Mouse (Mus musculus): ENCODE data around the gene Foxr1. TPM values are rescaled to one million over a fixed set of nuclear protein-coding genes. Genes with fewer than 3 reads are reported as not detected.

The Foxr1 gene
- polyA plus RNA-seq, 2 experiments: not detected

DNA sequence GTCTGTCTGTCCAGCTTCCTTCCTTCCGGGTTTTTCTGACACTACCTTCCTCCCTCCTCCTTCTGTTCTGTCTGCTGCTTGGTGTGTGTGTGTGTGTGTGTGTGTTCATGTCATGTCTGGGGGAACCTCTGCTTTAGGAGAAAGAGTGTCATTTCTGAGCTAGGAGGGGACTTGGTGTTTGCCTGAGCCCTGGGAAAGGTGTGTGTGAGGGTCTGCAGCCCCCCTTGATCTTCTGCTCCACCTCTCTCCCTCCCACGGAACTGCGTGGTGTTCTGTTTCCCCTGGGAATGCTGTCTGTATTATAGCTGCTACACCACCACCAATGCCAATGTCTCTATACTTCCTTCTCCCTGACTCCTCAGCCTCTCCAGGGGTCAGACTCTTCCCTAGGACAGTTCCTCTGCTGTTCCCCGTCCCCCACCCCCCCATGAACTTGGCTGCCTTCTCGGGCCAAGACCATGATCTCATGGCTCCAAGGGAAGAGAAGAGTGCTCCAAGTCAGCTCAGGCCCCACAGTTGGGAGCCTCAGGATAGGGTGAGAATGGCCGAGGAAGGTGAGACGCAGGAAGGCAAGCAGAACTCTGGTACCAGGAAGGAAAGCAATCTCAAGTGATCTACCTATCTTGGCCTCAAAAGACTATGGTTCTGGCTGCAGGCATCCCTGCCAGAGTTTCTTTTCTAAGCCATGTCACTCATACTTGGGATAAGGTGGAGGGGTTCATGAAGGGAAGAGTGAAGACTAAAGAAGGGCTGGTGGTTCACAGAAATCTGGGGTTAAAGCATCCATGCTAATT lies 43.6 kb upstream of the Foxr1 start:
- Histone ChIP-seq H3K9ac (replicated peaks) (no peak overlapping the region), H3K27ac (no peak overlapping the region), H3K27me3 (ENCODE audit: control insufficient read depth, insufficient read depth, low read length) (peaks cover 28% of the 10 kb centered on the region), H3K4me1 (replicated peaks; ENCODE audit: control insufficient read depth in 2 of 2, insufficient read depth in 2 of 2, low read length in 1 of 2) (peaks cover 0 to 5% of the 10 kb centered on the region in 2 experiments; a peak in 2 of 4 replicates), H3K36me3 (replicated peaks; ENCODE audit: control insufficient read depth, insufficient read depth, low read depth) (no peaks in the 10 kb centered on the region), H3K9me3 (ENCODE audit: control insufficient read depth, low read length) (no peaks in the 10 kb centered on the region), H3K4me2 (ENCODE audit: low read depth) (peak overlapping the region; percentile 68), H3K4me3 (ENCODE audit: insufficient read depth in 1 of 2, low read depth in 2 of 2, low read length in 2 of 2) (peak overlapping the region; percentile 68 to 71)
- DNase-seq (ENCODE audit: low read depth in 3 of 3, low spot score in 3 of 3): no peak
- ATAC-seq (ENCODE audit: insufficient read depth): no peak
- 32% methylated on average over 7 of the region's 7 CpGs for WGBS (ENCODE audit: insufficient replicate concordance)
- no peak for TF ChIP-seq EP300 (IDR thresholded peaks at IDR 0.05; ENCODE audit: low read depth)
- no peak for TF ChIP-seq CTCF (IDR thresholded peaks at IDR 0.05; ENCODE audit: low read depth)

GRCm38 (mm10) chr9:44483510-44484044 lies 42.6 kb upstream of the Foxr1 start:
- Histone ChIP-seq H3K4me1 (replicated peaks; ENCODE audit: control insufficient read depth in 2 of 2, insufficient read depth in 2 of 2, low read length in 1 of 2) (peaks cover 0 to 5% of the 10 kb centered on the region in 2 experiments; a peak in 2 of 4 replicates), H3K9me3 (ENCODE audit: control insufficient read depth, low read length) (no peaks in the 10 kb centered on the region), H3K27ac (no peak overlapping the region), H3K36me3 (replicated peaks; ENCODE audit: control insufficient read depth, insufficient read depth, low read depth) (no peaks in the 10 kb centered on the region), H3K4me3 (ENCODE audit: insufficient read depth in 1 of 2, low read depth in 2 of 2, low read length in 2 of 2) (peak overlapping the region; percentile 68 to 71), H3K9ac (replicated peaks) (peak overlapping the region; percentile 20; the same call in 1 of the 2 replicates), H3K4me2 (ENCODE audit: low read depth) (peak overlapping the region; percentile 68), H3K27me3 (ENCODE audit: control insufficient read depth, insufficient read depth, low read length) (peaks cover 37% of the 10 kb centered on the region)
- ATAC-seq (ENCODE audit: insufficient read depth) (no peak), DNase-seq (ENCODE audit: low read depth in 3 of 3, low spot score in 3 of 3) (no peak)
- WGBS (ENCODE audit: insufficient replicate concordance): under 1% methylated on average over 12 of the region's 12 CpGs
- TF ChIP-seq CTCF (IDR thresholded peaks at IDR 0.05; ENCODE audit: low read depth): no peak
- TF ChIP-seq EP300 (IDR thresholded peaks at IDR 0.05; ENCODE audit: low read depth): no peak

- WGBS (ENCODE audit: insufficient replicate concordance): under 1% methylated on average over 39 of the region's 39 CpGs
- Histone ChIP-seq H3K9me3 (ENCODE audit: control insufficient read depth, low read length) (no peaks in the 10 kb centered on the region), H3K9ac (replicated peaks) (peak overlapping the region; percentile 47), H3K27me3 (ENCODE audit: control insufficient read depth, insufficient read depth, low read length) (peaks cover 42% of the 10 kb centered on the region), H3K4me3 (ENCODE audit: insufficient read depth in 1 of 2, low read depth in 2 of 2, low read length in 2 of 2) (peak overlapping the region; percentile 68 to 71), H3K4me2 (ENCODE audit: low read depth) (peak overlapping the region; percentile 68), H3K36me3 (replicated peaks; ENCODE audit: control insufficient read depth, insufficient read depth, low read depth) (no peaks in the 10 kb centered on the region), H3K4me1 (replicated peaks; ENCODE audit: control insufficient read depth in 2 of 2, insufficient read depth in 2 of 2, low read length in 1 of 2) (peaks cover 0 to 7% of the 10 kb centered on the region in 2 experiments; a peak in 3 of 4 replicates), H3K27ac (no peak overlapping the region)
- ATAC-seq (ENCODE audit: insufficient read depth): no peak
- TF ChIP-seq EP300 (IDR thresholded peaks at IDR 0.05; ENCODE audit: low read depth): no peak
- no peak for TF ChIP-seq CTCF (IDR thresholded peaks at IDR 0.05; ENCODE audit: low read depth)
- DNase-seq (ENCODE audit: low read depth in 3 of 3, low spot score in 3 of 3): no peak
Measured at GRCm38 (mm10) chr9:44483041-44483509, 42.1 kb upstream of the Foxr1 start.

- 0% methylated on average over 31 of the region's 31 CpGs for WGBS (ENCODE audit: insufficient replicate concordance)
- peak; percentile 70 for TF ChIP-seq CTCF (IDR thresholded peaks at IDR 0.05; ENCODE audit: low read depth)
- TF ChIP-seq EP300 (IDR thresholded peaks at IDR 0.05; ENCODE audit: low read depth): no peak
- DNase-seq (ENCODE audit: low read depth in 3 of 3, low spot score in 3 of 3) (peak; percentile 49 to 57 (median 55)), ATAC-seq (ENCODE audit: insufficient read depth) (peak; percentile 38)
- Histone ChIP-seq H3K27ac (no peak within 1 kb of the TSS), H3K9me3 (ENCODE audit: control insufficient read depth, low read length) (no peaks in the 10 kb centered on the region), H3K36me3 (replicated peaks; ENCODE audit: control insufficient read depth, insufficient read depth, low read depth) (no peaks in the 10 kb centered on the region), H3K4me1 (replicated peaks; ENCODE audit: control insufficient read depth in 2 of 2, insufficient read depth in 2 of 2, low read length in 1 of 2) (peaks cover 0 to 11% of the 10 kb centered on the region in 2 experiments; a peak in 3 of 4 replicates), H3K4me2 (ENCODE audit: low read depth) (peak within 1 kb of the TSS; percentile 68), H3K4me3 (ENCODE audit: insufficient read depth in 1 of 2, low read depth in 2 of 2, low read length in 2 of 2) (peak within 1 kb of the TSS; percentile 68 to 71), H3K27me3 (ENCODE audit: control insufficient read depth, insufficient read depth, low read length) (peaks cover 42% of the 10 kb centered on the region), H3K9ac (replicated peaks) (peak within 1 kb of the TSS; percentile 47)
Measured at GRCm38 (mm10) chr9:44482552-44482951, 41.6 kb upstream of the Foxr1 start, which contains the start of gene Bcl9l. Gene Bcl9l, plus strand, starts transcription at chr9:44482825.

DNA sequence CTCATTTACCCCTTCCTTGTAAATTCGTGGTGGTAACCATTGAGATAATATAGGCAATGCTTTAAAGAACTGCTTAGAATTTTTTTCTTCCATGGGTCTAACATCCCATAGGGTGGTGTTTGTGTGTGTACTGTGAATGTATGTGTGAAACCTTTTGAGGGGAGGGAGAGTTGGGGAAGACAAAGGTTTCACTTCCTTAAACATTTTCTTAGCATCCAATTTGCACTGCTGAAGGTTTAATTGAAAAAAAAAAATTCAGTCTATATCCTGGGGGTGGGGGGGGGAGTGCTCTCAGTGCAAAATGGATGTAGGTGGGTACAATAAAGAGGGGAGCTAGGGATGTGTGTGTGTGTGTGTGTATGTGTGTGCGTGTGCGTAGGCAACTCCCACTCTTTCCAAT lies 41.2 kb upstream of the Foxr1 start:
- Histone ChIP-seq H3K9me3 (ENCODE audit: control insufficient read depth, low read length) (no peaks in the 10 kb centered on the region), H3K9ac (replicated peaks) (no peak overlapping the region), H3K4me3 (ENCODE audit: insufficient read depth in 1 of 2, low read depth in 2 of 2, low read length in 2 of 2) (no peak overlapping the region), H3K4me2 (ENCODE audit: low read depth) (peak overlapping the region; percentile 68), H3K36me3 (replicated peaks; ENCODE audit: control insufficient read depth, insufficient read depth, low read depth) (no peaks in the 10 kb centered on the region), H3K27ac (no peak overlapping the region), H3K27me3 (ENCODE audit: control insufficient read depth, insufficient read depth, low read length) (peaks cover 42% of the 10 kb centered on the region), H3K4me1 (replicated peaks; ENCODE audit: control insufficient read depth in 2 of 2, insufficient read depth in 2 of 2, low read length in 1 of 2) (peaks cover 0 to 14% of the 10 kb centered on the region in 2 experiments; a peak in 3 of 4 replicates)
- ATAC-seq (ENCODE audit: insufficient read depth): no peak
- TF ChIP-seq EP300 (IDR thresholded peaks at IDR 0.05; ENCODE audit: low read depth): no peak
- WGBS (ENCODE audit: insufficient replicate concordance): 9% methylated on average over 3 of the region's 3 CpGs
- DNase-seq (ENCODE audit: low read depth in 3 of 3, low spot score in 3 of 3): no peak
